Mouse (Mus musculus) brain, embryonic 14.5 days (tissue): ENCODE measurements at regions not wholly inside any gene's neighbourhood (a gene's known extent, or its start where the extent isn't known, plus 50 kb on each side); places are given as distances from the start of the nearest gene placed in this dataset.

Experiments used
- DNase-seq: peaks from one replicate; pipeline ENCODE4 v3.0.0-alpha.2; 2011; ENCODE audit warnings: low read depth
- CTCF ChIP-seq: fragments of 200-500 bp; IDR thresholded peaks from 2 replicates; pipeline ENCODE4 v1.5.1; 2012; ENCODE audit warnings: inconsistent platforms, mild to moderate bottlenecking, moderate library complexity, borderline replicate concordance; ENCODE audit not compliant: insufficient read depth, insufficient read length; ENCODE audit errors: extremely low read depth
- POLR2A ChIP-seq: fragments of 200-500 bp; IDR thresholded peaks from 2 replicates; pipeline ENCODE4 v1.6.1; 2012; ENCODE audit warnings: mild to moderate bottlenecking, inconsistent platforms, borderline replicate concordance; ENCODE audit not compliant: poor library complexity, insufficient read depth, insufficient read length, severe bottlenecking; ENCODE audit errors: extremely low read depth

DNA sequence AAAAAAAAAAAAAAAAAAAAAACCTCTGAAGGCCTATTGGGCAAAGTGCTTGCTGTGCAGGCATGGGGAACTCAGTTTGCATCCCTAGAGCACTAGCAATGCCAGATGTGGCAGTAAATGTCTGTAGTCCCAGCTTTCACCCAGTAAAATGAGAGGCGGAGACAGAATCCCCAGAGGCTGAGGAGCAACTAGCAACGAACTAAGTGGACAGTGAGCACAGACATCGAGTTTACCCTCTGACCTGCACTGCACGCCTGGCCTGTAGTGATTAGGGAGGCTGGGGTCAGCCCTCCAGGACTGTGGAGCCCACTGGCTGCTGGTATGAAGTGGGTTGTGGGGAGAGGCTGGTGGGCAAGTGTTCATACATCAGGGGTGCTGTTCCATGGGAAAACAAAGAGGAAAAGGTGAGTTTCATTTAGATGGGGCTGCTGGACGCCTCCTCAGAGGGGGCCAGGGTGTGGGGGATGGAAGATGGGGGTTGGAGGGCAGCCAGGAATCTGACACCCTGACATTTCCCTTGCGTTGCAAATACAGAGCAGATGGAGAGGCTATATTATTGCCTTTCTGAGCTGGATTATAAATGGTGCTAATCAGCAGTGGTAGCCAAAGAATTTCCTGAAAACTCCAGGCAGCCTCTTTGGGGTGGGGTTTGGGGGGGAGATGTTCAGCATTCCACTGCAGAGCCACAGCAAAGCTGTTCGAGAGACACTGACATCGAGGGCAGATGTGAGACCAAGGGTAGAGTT, 109.0 kb downstream of the Nxnl2 start:
- DNase-seq, result peak; percentile 44
- TF ChIP-seq POLR2A (no peak), CTCF (no peak)

DNA sequence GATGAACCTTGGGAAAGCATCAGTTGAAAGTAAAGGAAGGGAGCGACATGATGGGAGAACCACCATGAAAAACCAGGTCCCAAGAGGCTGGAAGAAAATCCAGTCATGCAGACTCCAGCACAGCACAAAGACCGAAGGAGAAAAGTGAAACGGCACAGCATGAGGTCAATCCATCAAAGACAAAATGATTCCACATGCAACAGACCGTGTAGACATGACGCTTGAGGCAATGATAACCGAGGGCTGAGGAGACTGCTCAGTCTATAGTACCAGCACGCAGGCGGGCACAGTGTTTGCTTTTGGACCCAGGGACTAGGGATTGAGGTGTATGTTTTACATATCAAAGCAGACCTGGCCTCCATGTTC, 109.5 kb downstream of the Nxnl2 start:
- DNase-seq, result peak; percentile 22
- TF ChIP-seq POLR2A, result no peak
- no peak for TF ChIP-seq CTCF

DNA sequence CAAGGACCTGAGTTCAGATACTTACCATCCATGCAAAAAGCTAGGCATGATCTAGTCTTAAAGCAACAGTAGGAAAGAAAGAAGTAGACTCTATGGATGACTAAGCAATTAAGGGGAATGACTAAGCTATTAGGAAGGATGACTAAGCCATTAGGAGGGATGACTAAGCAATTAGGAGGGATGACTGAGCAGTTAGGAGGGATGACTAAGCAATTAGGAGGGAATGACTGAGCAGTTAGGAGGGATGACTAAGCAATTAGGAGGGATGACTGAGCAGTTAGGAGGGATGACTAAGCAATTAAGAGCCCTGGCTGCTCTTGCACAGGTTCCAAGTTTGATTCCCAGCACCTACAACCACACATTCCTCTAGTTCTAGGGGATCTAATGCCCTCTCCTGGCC, 113.9 kb downstream of the Nxnl2 start:
- TF ChIP-seq POLR2A (no peak), CTCF (no peak)
- DNase-seq, result no peak

DNA sequence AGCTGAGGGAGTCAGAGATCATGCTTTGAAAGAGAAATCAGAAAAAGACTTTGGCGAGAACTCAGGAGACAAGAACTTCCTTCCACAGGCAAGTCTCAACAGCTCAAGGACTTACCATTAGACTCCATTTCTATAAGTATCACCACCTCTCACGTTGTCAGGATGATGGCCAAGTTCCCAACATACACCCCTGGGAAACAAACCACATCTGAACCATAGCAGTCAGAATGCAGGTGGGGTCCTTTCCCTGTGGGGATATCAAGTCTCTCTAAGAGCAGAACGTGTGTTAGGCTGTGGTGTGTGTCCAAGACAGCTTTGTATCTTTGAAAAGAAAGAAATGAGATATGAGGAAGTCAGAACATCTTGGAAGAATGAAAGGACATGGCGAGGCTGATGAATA, 118.6 kb downstream of the Nxnl2 start:
- no peak for DNase-seq
- TF ChIP-seq CTCF, result no peak
- no peak for TF ChIP-seq POLR2A

DNA sequence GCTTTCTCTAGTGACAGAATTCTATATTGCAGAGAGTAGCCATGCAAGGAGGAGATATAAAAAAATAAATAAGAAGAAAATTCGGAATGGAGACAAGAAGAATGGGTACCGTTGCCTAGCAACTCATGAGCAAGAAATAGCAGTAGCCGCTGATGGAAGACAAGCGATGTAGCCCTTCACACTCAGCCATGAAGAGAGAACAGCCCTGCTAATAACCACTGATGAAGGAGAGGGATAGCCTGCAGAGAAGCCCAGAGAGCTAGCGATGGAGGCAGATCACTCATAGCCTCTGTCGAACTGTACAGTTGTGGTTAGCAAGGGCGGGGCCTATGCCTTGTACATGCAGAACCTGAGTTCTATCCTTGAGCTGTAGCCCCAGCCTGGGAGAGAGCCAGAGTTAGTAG, 118.4 kb upstream of the S1pr3 start:
- DNase-seq, result peak; percentile 26
- TF ChIP-seq CTCF (no peak), POLR2A (no peak)

DNA sequence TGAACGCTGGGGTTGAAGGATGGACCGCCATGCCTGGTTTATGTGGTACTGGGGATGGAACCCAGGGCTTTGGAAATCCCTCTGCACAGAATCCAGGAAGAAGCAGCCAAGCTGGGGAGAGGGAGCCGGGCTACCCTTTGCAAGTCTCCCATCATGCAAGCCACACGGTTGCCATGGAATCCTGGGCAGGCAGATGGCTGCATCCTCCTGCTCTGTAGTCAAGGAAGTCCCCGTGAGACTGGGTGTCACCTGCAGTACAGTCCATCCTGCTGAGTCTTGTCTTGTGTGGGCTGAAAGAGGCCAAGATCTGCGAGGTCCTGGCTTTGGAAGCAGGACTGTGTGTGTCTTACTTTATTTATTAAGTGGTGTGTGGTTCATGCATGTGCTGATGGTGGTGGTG, 117.5 kb upstream of the S1pr3 start:
- DNase-seq, result peak; percentile 33
- TF ChIP-seq POLR2A, result no peak

DNA sequence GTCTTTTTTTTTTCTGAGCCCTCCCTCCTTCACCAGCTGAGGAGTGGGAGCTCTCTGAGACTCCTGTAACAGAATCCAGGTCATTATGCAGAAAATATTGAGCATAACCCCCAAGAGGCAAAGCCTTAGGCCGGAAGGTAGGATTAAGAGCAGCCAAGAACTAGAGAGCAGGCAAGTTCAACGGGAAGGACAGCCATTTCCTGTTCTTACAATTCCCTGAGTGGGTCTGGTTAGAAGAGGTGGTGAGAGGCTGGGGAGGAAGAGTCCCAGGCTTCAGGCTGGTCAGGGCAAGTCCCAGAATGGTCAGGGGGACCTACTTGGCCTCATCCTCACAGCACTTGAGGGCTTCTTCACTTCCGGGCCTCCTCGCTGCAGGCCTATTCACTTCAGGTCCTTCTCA, 115.4 kb upstream of the S1pr3 start:
- no peak for DNase-seq
- no peak for TF ChIP-seq POLR2A
- TF ChIP-seq CTCF, result no peak

DNA sequence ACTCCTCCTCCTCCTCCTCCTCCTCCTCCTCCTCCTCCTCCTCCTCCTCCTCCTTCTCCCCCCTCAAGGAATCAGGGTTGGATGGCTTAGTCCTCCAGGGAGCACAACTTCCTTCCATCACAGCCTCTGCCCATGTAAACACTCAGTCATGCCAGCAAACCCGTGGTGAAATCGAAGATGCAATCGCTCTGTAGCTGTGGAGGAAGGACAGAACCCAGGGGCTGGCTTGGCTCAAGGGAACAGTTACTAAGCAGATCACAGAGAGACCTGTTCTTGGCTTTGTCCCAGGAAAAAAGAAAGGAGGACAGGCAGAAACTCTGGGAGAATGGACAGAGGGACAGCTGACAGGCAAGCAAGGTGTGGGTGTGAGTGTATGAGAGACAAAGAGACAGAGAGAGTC, 112.6 kb upstream of the S1pr3 start:
- DNase-seq, result no peak
- TF ChIP-seq CTCF (no peak), POLR2A (no peak)

DNA sequence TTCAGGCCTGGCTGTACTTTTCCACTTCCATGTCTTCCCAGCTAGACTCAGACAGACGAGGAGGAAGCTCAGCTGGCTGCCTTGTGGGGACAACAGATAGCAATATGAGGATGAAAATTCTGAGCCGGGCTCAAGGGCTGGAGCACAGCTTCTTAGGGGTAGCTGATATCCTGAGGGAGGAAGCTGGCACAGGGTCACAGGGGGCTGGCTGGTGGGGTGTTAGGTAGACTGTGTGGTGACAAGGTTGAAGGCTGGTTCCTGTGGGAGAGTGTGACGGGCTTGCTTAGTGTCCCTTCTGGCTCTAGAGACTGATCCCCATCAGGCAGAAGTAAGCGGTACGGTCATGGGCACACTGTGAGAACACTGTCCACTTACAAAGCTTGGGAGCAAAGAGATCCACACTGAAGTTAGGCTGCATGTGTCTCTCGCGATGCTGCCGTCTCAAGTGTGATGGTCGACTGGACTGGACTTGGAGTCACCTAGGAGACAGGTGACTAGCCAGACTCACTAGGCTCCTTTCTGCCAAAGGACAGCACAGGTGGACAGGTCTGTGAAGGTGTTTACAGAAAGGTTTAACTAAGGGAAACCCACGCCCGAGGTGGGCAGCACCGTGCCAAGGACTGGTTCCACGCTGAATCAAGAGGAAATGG, 111.1 kb upstream of the S1pr3 start:
- no peak for DNase-seq
- TF ChIP-seq CTCF (no peak), POLR2A (no peak)

DNA sequence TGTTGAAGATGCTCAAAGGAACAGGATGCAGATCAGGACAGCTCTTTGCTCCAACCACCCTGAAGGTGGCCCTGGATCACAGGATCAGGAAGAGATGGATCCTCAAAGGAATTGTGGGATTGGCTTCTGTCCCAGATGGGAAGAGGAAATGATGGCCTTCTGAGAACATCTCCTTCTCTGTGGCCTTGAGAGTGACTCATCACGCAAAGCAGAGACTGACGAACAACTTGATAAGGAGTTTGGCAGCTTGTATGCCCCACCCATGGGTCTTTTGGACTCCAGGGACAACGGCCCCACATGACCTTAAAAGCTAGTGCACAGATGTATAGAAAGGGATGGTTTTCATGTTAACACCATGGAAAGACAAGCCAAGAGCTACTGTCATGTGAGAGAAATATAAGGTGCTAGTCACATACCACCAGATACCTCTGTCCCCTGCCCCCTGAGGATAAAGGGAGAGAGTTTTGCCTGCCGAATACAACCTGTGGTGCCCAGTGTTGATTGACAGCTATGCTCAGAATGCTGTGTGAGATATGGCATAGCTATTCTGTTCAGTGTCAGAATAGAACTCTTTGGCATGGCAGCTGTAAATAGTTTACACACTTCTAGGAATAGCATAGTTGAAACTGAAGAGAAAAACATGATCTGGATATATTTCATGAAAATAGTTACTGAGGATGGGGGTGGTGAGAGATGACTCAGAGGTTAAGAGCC, 109.2 kb upstream of the S1pr3 start:
- TF ChIP-seq POLR2A (no peak), CTCF (no peak)
- no peak for DNase-seq

DNA sequence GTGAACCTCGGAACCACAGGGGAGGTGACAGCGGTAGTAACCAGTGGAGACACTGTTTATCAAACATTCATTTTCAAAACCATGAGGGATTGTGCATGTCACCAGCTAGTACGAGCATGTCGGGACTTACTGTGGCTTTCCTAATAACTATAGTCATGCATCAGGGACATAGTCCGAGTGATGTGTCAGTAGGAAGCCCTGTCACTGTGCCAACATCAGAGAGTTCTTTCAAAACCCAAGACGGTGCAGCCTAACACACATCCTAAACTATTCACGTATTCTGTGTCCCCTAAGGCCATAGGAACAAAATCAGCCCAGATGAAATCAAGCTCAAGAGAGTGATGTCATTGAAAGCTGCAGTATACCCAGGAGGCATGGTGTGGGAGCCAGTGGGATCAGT, 107.0 kb upstream of the S1pr3 start:
- TF ChIP-seq CTCF, result no peak
- TF ChIP-seq POLR2A, result no peak
- no peak for DNase-seq
